Mouse (Mus musculus): ENCODE data around the gene Arhgef12.
A peak's percentile ranks its signal among the peaks of the same experiment; 100 is the strongest.
"Not testable (repeated sequence)": the region's sequence is repeated elsewhere in the genome, so short reads cannot be mapped to it uniquely, and the experiment has no call there.

Arhgef12 gene

GRCm38 (mm10) chr9:43003017-43003416, 104.0 kb downstream of the Arhgef12 start:
- no peak for DNase-seq (ENCODE audit: low read depth, low spot score)

- no peak for DNase-seq (ENCODE audit: low read depth, low spot score)
Measured at GRCm38 (mm10) chr9:43000595-43001250, 106.3 kb downstream of the Arhgef12 start.

GRCm38 (mm10) chr9:43000070-43000469, 107.0 kb downstream of the Arhgef12 start:
- DNase-seq (ENCODE audit: low read depth, low spot score): peak; percentile 67

GRCm38 (mm10) chr9:42997526-42997925, 109.5 kb downstream of the Arhgef12 start:
- no peak for DNase-seq (ENCODE audit: low read depth, low spot score)

- no peak for DNase-seq (ENCODE audit: low read depth, low spot score)
Measured at GRCm38 (mm10) chr9:42995298-42995697, 111.7 kb downstream of the Arhgef12 start.

- DNase-seq (ENCODE audit: low read depth, low spot score): no peak
Measured at GRCm38 (mm10) chr9:42994708-42995107, 112.3 kb downstream of the Arhgef12 start.

GRCm38 (mm10) chr9:42993659-42994058, 113.4 kb downstream of the Arhgef12 start:
- DNase-seq (ENCODE audit: low read depth, low spot score): no peak

GRCm38 (mm10) chr9:42987988-42988387, 119.1 kb downstream of the Arhgef12 start:
- DNase-seq (ENCODE audit: low read depth, low spot score): no peak

- no peak for DNase-seq (ENCODE audit: low read depth, low spot score)
Measured at GRCm38 (mm10) chr9:42968894-42969521, 138.0 kb downstream of the Arhgef12 start.

- DNase-seq (ENCODE audit: low read depth, low spot score): no peak
Measured at GRCm38 (mm10) chr9:42967731-42968130, 139.3 kb downstream of the Arhgef12 start.

GRCm38 (mm10) chr9:42964809-42965208, 142.2 kb downstream of the Arhgef12 start:
- not testable (repeated sequence) for DNase-seq (ENCODE audit: low read depth, low spot score)

- no peak for DNase-seq (ENCODE audit: low read depth, low spot score)
Measured at GRCm38 (mm10) chr9:42964366-42964765, 142.7 kb downstream of the Arhgef12 start.

GRCm38 (mm10) chr9:42962506-42962905, 144.5 kb downstream of the Arhgef12 start:
- no peak for DNase-seq (ENCODE audit: low read depth, low spot score)

- DNase-seq (ENCODE audit: low read depth, low spot score): no peak
Measured at GRCm38 (mm10) chr9:42958401-42958800, 148.6 kb downstream of the Arhgef12 start.

- DNase-seq (ENCODE audit: low read depth, low spot score): peak; percentile 9
Measured at GRCm38 (mm10) chr9:42948381-42948780, 158.7 kb downstream of the Arhgef12 start.

GRCm38 (mm10) chr9:42945174-42945573, 161.9 kb downstream of the Arhgef12 start:
- peak; percentile 51 for DNase-seq (ENCODE audit: low read depth, low spot score)

GRCm38 (mm10) chr9:42944536-42945006, 162.5 kb downstream of the Arhgef12 start:
- DNase-seq (ENCODE audit: low read depth, low spot score): peak; percentile 75

- no peak for DNase-seq (ENCODE audit: low read depth, low spot score)
Measured at GRCm38 (mm10) chr9:42943781-42944535, 163.1 kb downstream of the Arhgef12 start, which contains the start of gene Grik4. Gene Grik4 (minus strand): TSS chr9:42944493.

GRCm38 (mm10) chr9:42943057-42943529, 163.9 kb downstream of the Arhgef12 start:
- no peak for DNase-seq (ENCODE audit: low read depth, low spot score)

GRCm38 (mm10) chr9:42942148-42942547, 164.9 kb downstream of the Arhgef12 start:
- no peak for DNase-seq (ENCODE audit: low read depth, low spot score)

GRCm38 (mm10) chr9:42932146-42932545, 174.9 kb downstream of the Arhgef12 start:
- DNase-seq (ENCODE audit: low read depth, low spot score): no peak

GRCm38 (mm10) chr9:42927498-42927897, 179.5 kb downstream of the Arhgef12 start:
- no peak for DNase-seq (ENCODE audit: low read depth, low spot score)

All from A20 (cell line).